Mouse (Mus musculus): ENCODE data around the gene Tuba4a.

Tuba4a gene

GRCm38 (mm10) chr1:75219531-75219930, at the start of gene Tuba4a:
TSS of gene Tuba4a (minus strand) at chr1:75219865.
- DNase-seq (ENCODE audit: low read depth, low spot score), result peak; percentile 53

- peak; percentile 96 for DNase-seq (ENCODE audit: low read depth, low spot score)
Observed at GRCm38 (mm10) chr1:75264091-75264880, 44.6 kb upstream of the Tuba4a start, which contains the start of gene Ptprn. TSS of gene Ptprn (minus strand) at chr1:75264502.

GRCm38 (mm10) chr1:75262969-75263951, 43.6 kb upstream of the Tuba4a start:
- peak; percentile 88 for DNase-seq (ENCODE audit: low read depth, low spot score)

- DNase-seq (ENCODE audit: low read depth, low spot score), result peak; percentile 61
Observed at GRCm38 (mm10) chr1:75261278-75261677, 41.6 kb upstream of the Tuba4a start.

GRCm38 (mm10) chr1:75255516-75256046, 35.9 kb upstream of the Tuba4a start:
- DNase-seq (ENCODE audit: low read depth, low spot score), result no peak

GRCm38 (mm10) chr1:75254625-75255013, 35.0 kb upstream of the Tuba4a start:
- peak; percentile 69 for DNase-seq (ENCODE audit: low read depth, low spot score)

GRCm38 (mm10) chr1:75253849-75254624, 34.4 kb upstream of the Tuba4a start:
- peak; percentile 87 for DNase-seq (ENCODE audit: low read depth, low spot score)

GRCm38 (mm10) chr1:75253029-75253428, 33.4 kb upstream of the Tuba4a start:
- no peak for DNase-seq (ENCODE audit: low read depth, low spot score)

GRCm38 (mm10) chr1:75252308-75252707, 32.6 kb upstream of the Tuba4a start:
- no peak for DNase-seq (ENCODE audit: low read depth, low spot score)

- peak; percentile 94 for DNase-seq (ENCODE audit: low read depth, low spot score)
Observed at GRCm38 (mm10) chr1:75251112-75251970, 31.7 kb upstream of the Tuba4a start.

GRCm38 (mm10) chr1:75250498-75250897, 30.8 kb upstream of the Tuba4a start:
- DNase-seq (ENCODE audit: low read depth, low spot score), result peak; percentile 81

- peak; percentile 94 for DNase-seq (ENCODE audit: low read depth, low spot score)
Observed at GRCm38 (mm10) chr1:75248041-75248772, 28.5 kb upstream of the Tuba4a start.

GRCm38 (mm10) chr1:75247071-75247930, 27.6 kb upstream of the Tuba4a start:
- no peak for DNase-seq (ENCODE audit: low read depth, low spot score)

GRCm38 (mm10) chr1:75244836-75245235, 25.2 kb upstream of the Tuba4a start:
- peak; percentile 92 for DNase-seq (ENCODE audit: low read depth, low spot score)

- peak; percentile 64 for DNase-seq (ENCODE audit: low read depth, low spot score)
Observed at GRCm38 (mm10) chr1:75244175-75244826, 24.6 kb upstream of the Tuba4a start.

- no peak for DNase-seq (ENCODE audit: low read depth, low spot score)
Observed at GRCm38 (mm10) chr1:75243411-75243810, 23.7 kb upstream of the Tuba4a start.

GRCm38 (mm10) chr1:75239591-75239990, 19.9 kb upstream of the Tuba4a start:
- peak; percentile 95 for DNase-seq (ENCODE audit: low read depth, low spot score)

All from brain, adult 2 months (tissue).